Mouse (Mus musculus) heart, postnatal 0 days (tissue): Measurements from ENCODE around the gene Flnb.

Experiments used
- CTCF ChIP-seq: IDR thresholded peaks from 2 replicates; pipeline ENCODE4 v1.5.1; 2016; ENCODE audit warnings: antibody characterized with exemption, control low read depth, low read depth
- EP300 ChIP-seq: IDR thresholded peaks from 2 replicates; pipeline ENCODE4 v1.6.1; 2016; ENCODE audit warnings: antibody characterized with exemption, low read depth

- no peak for TF ChIP-seq CTCF
- TF ChIP-seq EP300 = no peak
Measured at GRCm38 (mm10) chr14:7918150-7918991, 100.6 kb downstream of the Flnb start.
